ENCODE assay signal across 24 mouse cellular contexts in the genomic region with DNA sequence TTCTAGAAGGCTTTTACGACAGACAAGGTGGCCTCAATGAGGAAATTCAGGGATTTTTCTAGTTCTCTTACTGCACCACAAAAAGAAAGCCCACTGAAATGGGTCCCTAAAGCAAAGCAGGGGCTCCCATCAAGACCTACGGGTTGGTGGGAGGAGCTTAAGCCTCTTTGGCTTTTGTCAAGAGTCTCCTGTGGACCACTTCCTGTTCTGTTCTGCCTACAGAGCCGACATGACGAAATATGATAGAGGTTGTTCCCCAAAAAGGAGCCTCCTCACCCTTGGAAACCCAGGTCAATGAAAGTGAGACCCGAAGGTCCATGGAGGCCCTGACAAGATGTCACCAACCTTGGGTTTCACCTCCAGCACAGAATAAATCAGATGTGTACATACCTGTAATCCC.
"Had no signal": no experiment of that assay in that cellular context is flagged by ENCODE, and none has a peak within 500 bp of the region (broad histone marks: within the 10 kb centered on the region; RNA-seq: fewer than 3 reads in every experiment).

No protein-coding gene starts in this region.

- H3K4me3 ChIP-seq: layer of hippocampus, adult 2 months; limb, embryonic 10.5 days; limb, embryonic 13.5 days; liver, embryonic 12.5 days; liver, embryonic 15.5 days; lung, embryonic 15.5 days; midbrain, embryonic 12.5 days; midbrain, embryonic 15.5 days; neural tube, embryonic 12.5 days; neural tube, embryonic 15.5 days; stomach, embryonic 15.5 days had no signal

- H3K36me3 ChIP-seq: limb, embryonic 10.5 days; limb, embryonic 13.5 days; liver, embryonic 12.5 days; liver, embryonic 15.5 days; lung, embryonic 15.5 days; midbrain, embryonic 12.5 days; midbrain, embryonic 15.5 days; neural tube, embryonic 12.5 days; neural tube, embryonic 15.5 days; stomach, embryonic 15.5 days had no signal

- H3K9ac ChIP-seq: limb, embryonic 13.5 days; liver, embryonic 12.5 days; liver, embryonic 15.5 days; lung, embryonic 15.5 days; midbrain, embryonic 12.5 days; midbrain, embryonic 15.5 days; neural tube, embryonic 12.5 days; neural tube, embryonic 15.5 days; stomach, embryonic 15.5 days had no signal

- ATAC-seq: liver, embryonic 12.5 days; midbrain, embryonic 15.5 days had no signal

- DNase-seq: kidney, adult 18-20 months; kidney, adult 9 months; kidney, postnatal 25 days; layer of hippocampus, adult 9-11 months; liver; lung, adult 18-20 months; lung, postnatal 10 days; lung, postnatal 36 days; right cerebral cortex, adult 18-20 months; right cerebral cortex, postnatal 14 days; right cerebral cortex, postnatal 4 days; thymus, adult 18-20 months; thymus, postnatal 25 days had no signal

- H3K27me3 ChIP-seq: limb, embryonic 13.5 days; liver, embryonic 12.5 days; liver, embryonic 15.5 days; lung, embryonic 15.5 days; midbrain, embryonic 12.5 days; midbrain, embryonic 15.5 days; neural tube, embryonic 12.5 days; neural tube, embryonic 15.5 days; stomach, embryonic 15.5 days had no signal

- H3K4me1 ChIP-seq: liver, embryonic 12.5 days; liver, embryonic 15.5 days; neural tube, embryonic 12.5 days had no signal

- H3K9me3 ChIP-seq: limb, embryonic 10.5 days; limb, embryonic 13.5 days; liver, embryonic 12.5 days; liver, embryonic 15.5 days; lung, embryonic 15.5 days; midbrain, embryonic 12.5 days; midbrain, embryonic 15.5 days; neural tube, embryonic 12.5 days; neural tube, embryonic 15.5 days; stomach, embryonic 15.5 days had no signal

- H3K4me2 ChIP-seq: limb, embryonic 13.5 days; liver, embryonic 12.5 days; liver, embryonic 15.5 days; lung, embryonic 15.5 days; midbrain, embryonic 12.5 days; midbrain, embryonic 15.5 days; neural tube, embryonic 12.5 days; neural tube, embryonic 15.5 days; stomach, embryonic 15.5 days had no signal

- H3K27ac ChIP-seq: layer of hippocampus, adult 2 months; limb, embryonic 10.5 days; limb, embryonic 13.5 days; liver, embryonic 12.5 days; liver, embryonic 15.5 days; lung, embryonic 15.5 days; midbrain, embryonic 12.5 days; midbrain, embryonic 15.5 days; neural tube, embryonic 12.5 days; neural tube, embryonic 15.5 days; stomach, embryonic 15.5 days had no signal
